Mouse (Mus musculus) left cerebral cortex, postnatal 14 days (tissue): Measurements from ENCODE around the gene Gm8439. TPM values are rescaled to one million over a fixed set of nuclear protein-coding genes. Genes with fewer than 3 reads are reported as not detected.

ENCODE experiments used
- total RNA-seq, 2 experiments: library from RNA; stranded (reverse); gene quantifications; 2 replicates each; pipeline ENCODE4 v1.2.3; 2021

Gm8439 gene
- total RNA-seq, 2 experiments from 2014 or later, result not detected

Other genes starting within 250 kb of the Gm8439 start
- gene Scmh1, start 183.5 kb upstream of the Gm8439 start, total RNA-seq, result 100 to 1,000 TPM; 123 to 130 TPM
- gene Slfnl1, start 56.5 kb upstream of the Gm8439 start, total RNA-seq, result under 1 TPM; 0.19 to 0.33 TPM
- gene Ctps, start 18.5 kb upstream of the Gm8439 start, total RNA-seq, result 10 to 100 TPM; 52.3 to 53.6 TPM
- gene Cited4, start 77.8 kb downstream of the Gm8439 start, total RNA-seq, result 10 to 100 TPM; 21.0 to 22.6 TPM
- 1 to 10 TPM; 8.5 to 9.0 TPM for gene Kcnq4, start 159.9 kb downstream of the Gm8439 start, total RNA-seq
- 10 to 100 TPM; 48.3 to 50.1 TPM for gene Nfyc, start 242.8 kb downstream of the Gm8439 start, total RNA-seq